Mouse (Mus musculus): ENCODE data around the gene Bbox1. TPM values are rescaled to one million over a fixed set of nuclear protein-coding genes. Genes with fewer than 3 reads are reported as not detected.

Gene Bbox1
- polyA plus RNA-seq, 2 experiments = 0.59 to 1.1 TPM

DNA sequence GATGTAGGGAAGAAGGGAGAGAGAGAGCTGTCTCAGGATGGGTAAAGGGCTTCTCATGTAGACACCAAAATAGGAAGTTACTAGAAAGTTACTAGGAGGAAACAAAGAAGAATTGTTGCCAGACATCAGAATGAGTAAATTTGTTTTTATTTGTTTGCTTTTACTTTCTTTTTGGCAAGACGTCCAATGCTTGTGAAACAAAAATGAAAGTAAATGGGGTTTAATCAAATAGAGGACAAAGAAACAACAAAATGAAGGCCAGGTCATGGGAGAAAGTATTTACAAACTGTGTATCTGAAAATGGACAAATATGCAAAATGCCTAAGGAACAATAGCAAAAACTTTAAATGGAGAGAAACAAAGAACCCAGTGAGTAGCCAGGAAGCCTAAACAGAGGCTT, 37.0 kb upstream of the Bbox1 start:
- Histone ChIP-seq H3K4me3 (replicated peaks; ENCODE audit: low read length) (no peak overlapping the region), H3K9ac (ENCODE audit: low read depth, low read length, severe bottlenecking) (no peak overlapping the region), H3K36me3 (ENCODE audit: control insufficient read depth, insufficient read depth, low read length) (no peaks in the 10 kb centered on the region), H3K4me2 (replicated peaks; ENCODE audit: low read depth, low read length, severe bottlenecking) (no peak overlapping the region), H3K9me3 (ENCODE audit: control insufficient read depth, low read length) (no peaks in the 10 kb centered on the region), H3K4me1 (ENCODE audit: control insufficient read depth, insufficient read depth, low read length) (peaks cover 3% of the 10 kb centered on the region; the same call in 1 of the 2 replicates), H3K27ac (replicated peaks; ENCODE audit: low read depth, low read length) (no peak overlapping the region), H3K27me3 (ENCODE audit: control insufficient read depth, insufficient read depth, low read length) (no peaks in the 10 kb centered on the region)
- DNase-seq (ENCODE audit: low spot score) (no peak), ATAC-seq (ENCODE audit: low FRiP score, low read depth) (no peak)
- no peak for TF ChIP-seq POLR2A (IDR thresholded peaks at IDR 0.05; ENCODE audit: borderline replicate concordance, extremely low read depth, insufficient read depth, insufficient read length)
- WGBS = 69% methylated on average over 1 of the region's 1 CpGs

DNA sequence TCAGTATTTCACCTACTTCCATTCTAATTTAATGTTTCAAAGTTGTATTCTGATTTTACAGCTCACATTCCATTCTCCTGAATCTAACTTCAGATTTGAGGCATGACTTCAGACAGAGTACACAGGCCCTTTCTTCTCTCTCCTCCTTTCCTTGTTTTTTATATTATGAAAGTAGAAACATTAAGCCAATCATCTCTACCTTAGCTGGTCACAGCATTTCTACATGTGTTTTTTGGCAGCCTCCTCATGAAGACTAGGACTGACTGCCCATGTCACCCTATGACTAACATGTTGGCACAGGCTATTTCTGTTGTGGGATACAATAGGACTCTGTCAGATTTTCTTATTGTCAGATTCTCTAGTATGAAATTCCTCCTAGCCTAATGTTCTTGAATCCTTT, 14.6 kb upstream of the Bbox1 start:
- no peak for TF ChIP-seq POLR2A (IDR thresholded peaks at IDR 0.05; ENCODE audit: borderline replicate concordance, extremely low read depth, insufficient read depth, insufficient read length)
- no peak for ATAC-seq (ENCODE audit: low FRiP score, low read depth)

DNA sequence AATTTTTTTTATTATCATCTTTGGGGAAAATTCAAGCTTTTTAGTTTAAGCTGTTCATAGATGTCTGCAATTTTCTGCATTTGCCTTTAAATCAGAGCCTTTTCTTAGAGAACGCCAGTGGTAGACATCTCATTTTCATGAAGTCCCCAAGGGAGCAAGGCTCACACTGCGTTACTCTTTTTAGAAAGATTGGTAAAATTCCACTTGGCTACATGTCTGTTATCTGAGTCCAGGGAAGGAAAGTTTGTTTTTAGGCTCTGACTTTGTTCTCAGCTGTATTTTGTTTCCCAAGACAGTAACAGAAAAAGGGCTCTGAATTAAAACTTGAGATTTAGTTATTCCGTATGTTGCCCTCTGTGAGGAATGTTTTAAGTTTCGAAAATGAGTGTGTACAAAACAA, 5.6 kb upstream of the Bbox1 start:
- no peak overlapping the region for H3K27ac ChIP-seq (replicated peaks; ENCODE audit: low read depth, low read length)
- no peak overlapping the region for H3K9ac ChIP-seq (ENCODE audit: low read depth, low read length, severe bottlenecking)
- ATAC-seq (ENCODE audit: low FRiP score, low read depth) = no peak
- 0 out of 2 replicates have a peak, but pooled peaks cover 3% of the 10 kb centered on the region for H3K4me1 ChIP-seq (ENCODE audit: control insufficient read depth, insufficient read depth, low read length)
- no peak for TF ChIP-seq POLR2A (IDR thresholded peaks at IDR 0.05; ENCODE audit: borderline replicate concordance, extremely low read depth, insufficient read depth, insufficient read length)
- DNase-seq (ENCODE audit: low spot score) = peak; percentile 41
- 66% methylated on average over 4 of the region's 4 CpGs for WGBS
- no peaks in the 10 kb centered on the region for H3K36me3 ChIP-seq (ENCODE audit: control insufficient read depth, insufficient read depth, low read length)
- H3K9me3 ChIP-seq (ENCODE audit: control insufficient read depth, low read length) = no peaks in the 10 kb centered on the region
- H3K4me3 ChIP-seq (replicated peaks; ENCODE audit: low read length) = no peak overlapping the region
- no peaks in the 10 kb centered on the region for H3K27me3 ChIP-seq (ENCODE audit: control insufficient read depth, insufficient read depth, low read length)
- H3K4me2 ChIP-seq (replicated peaks; ENCODE audit: low read depth, low read length, severe bottlenecking) = no peak overlapping the region

More for the DNA sequence above, 14.6 kb upstream of the Bbox1 start:
- H3K27me3 ChIP-seq (ENCODE audit: control insufficient read depth, insufficient read depth, low read length) = no peaks in the 10 kb centered on the region
- no peak for DNase-seq (ENCODE audit: low spot score)
- no peak overlapping the region for H3K4me2 ChIP-seq (replicated peaks; ENCODE audit: low read depth, low read length, severe bottlenecking)
- H3K36me3 ChIP-seq (ENCODE audit: control insufficient read depth, insufficient read depth, low read length) = no peaks in the 10 kb centered on the region
- H3K9me3 ChIP-seq (ENCODE audit: control insufficient read depth, low read length) = no peaks in the 10 kb centered on the region
- H3K27ac ChIP-seq (replicated peaks; ENCODE audit: low read depth, low read length) = no peak overlapping the region
- no peak overlapping the region for H3K9ac ChIP-seq (ENCODE audit: low read depth, low read length, severe bottlenecking)
- H3K4me3 ChIP-seq (replicated peaks; ENCODE audit: low read length) = no peak overlapping the region
- no peaks in the 10 kb centered on the region for H3K4me1 ChIP-seq (ENCODE audit: control insufficient read depth, insufficient read depth, low read length)

DNA sequence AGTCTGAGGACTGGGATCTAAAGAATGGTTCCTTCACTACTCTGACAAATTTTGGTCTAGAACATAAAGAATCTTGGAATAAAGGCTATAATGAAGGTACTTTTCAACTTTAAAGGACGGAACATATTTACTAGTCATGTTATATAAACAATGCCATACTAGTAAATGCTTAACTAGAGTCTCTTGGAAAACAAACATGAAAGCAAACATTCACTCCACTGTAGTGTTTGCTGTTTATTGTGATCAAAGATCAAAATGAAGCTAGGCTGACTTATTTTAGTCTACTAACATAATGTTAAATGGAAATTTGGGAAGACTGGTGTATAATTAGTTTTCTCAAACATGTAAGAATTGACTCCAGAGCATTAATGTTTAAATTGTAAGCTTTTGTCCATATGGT, 4.9 kb upstream of the Bbox1 start:
- H3K4me3 ChIP-seq (replicated peaks; ENCODE audit: low read length) = no peak overlapping the region
- ATAC-seq (ENCODE audit: low FRiP score, low read depth) = no peak
- TF ChIP-seq POLR2A (IDR thresholded peaks at IDR 0.05; ENCODE audit: borderline replicate concordance, extremely low read depth, insufficient read depth, insufficient read length) = no peak
- no peak for DNase-seq (ENCODE audit: low spot score)
- H3K36me3 ChIP-seq (ENCODE audit: control insufficient read depth, insufficient read depth, low read length) = no peaks in the 10 kb centered on the region
- H3K4me1 ChIP-seq (ENCODE audit: control insufficient read depth, insufficient read depth, low read length) = 0 out of 2 replicates have a peak, but pooled peaks cover 3% of the 10 kb centered on the region
- H3K9ac ChIP-seq (ENCODE audit: low read depth, low read length, severe bottlenecking) = no peak overlapping the region
- WGBS = 89% methylated on average over 1 of the region's 1 CpGs
- no peak overlapping the region for H3K4me2 ChIP-seq (replicated peaks; ENCODE audit: low read depth, low read length, severe bottlenecking)
- no peaks in the 10 kb centered on the region for H3K27me3 ChIP-seq (ENCODE audit: control insufficient read depth, insufficient read depth, low read length)
- H3K27ac ChIP-seq (replicated peaks; ENCODE audit: low read depth, low read length) = no peak overlapping the region
- H3K9me3 ChIP-seq (ENCODE audit: control insufficient read depth, low read length) = no peaks in the 10 kb centered on the region

DNA sequence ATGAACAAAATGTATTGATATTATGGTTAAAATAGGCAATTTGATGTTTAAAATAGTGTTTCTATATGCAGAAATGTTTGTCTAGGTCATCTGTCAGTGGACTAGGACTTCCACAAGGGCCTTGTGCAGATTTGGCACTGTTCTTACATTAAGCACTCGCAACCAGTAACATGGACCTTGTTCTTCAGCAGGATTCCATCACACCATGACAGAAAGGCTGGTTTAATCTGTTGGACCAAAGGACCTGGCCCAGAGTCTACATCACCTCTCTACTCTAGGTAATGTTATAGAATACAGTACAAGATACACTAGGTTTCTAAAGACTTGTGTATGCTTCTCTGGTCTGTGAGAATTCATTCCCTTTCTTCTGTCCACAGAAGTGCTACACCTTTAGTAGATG, 4.4 kb upstream of the Bbox1 start:
- DNase-seq (ENCODE audit: low spot score) (no peak), ATAC-seq (ENCODE audit: low FRiP score, low read depth) (no peak)
- 90% methylated on average over 1 of the region's 1 CpGs for WGBS

More for the DNA sequence above, 4.4 kb upstream of the Bbox1 start:
- Histone ChIP-seq H3K4me1 (ENCODE audit: control insufficient read depth, insufficient read depth, low read length) (peaks cover 4% of the 10 kb centered on the region; the same call in 1 of the 2 replicates), H3K36me3 (ENCODE audit: control insufficient read depth, insufficient read depth, low read length) (no peaks in the 10 kb centered on the region), H3K4me2 (replicated peaks; ENCODE audit: low read depth, low read length, severe bottlenecking) (no peak overlapping the region), H3K27me3 (ENCODE audit: control insufficient read depth, insufficient read depth, low read length) (no peaks in the 10 kb centered on the region), H3K9ac (ENCODE audit: low read depth, low read length, severe bottlenecking) (no peak overlapping the region), H3K9me3 (ENCODE audit: control insufficient read depth, low read length) (no peaks in the 10 kb centered on the region), H3K27ac (replicated peaks; ENCODE audit: low read depth, low read length) (no peak overlapping the region), H3K4me3 (replicated peaks; ENCODE audit: low read length) (no peak overlapping the region)
- no peak for TF ChIP-seq POLR2A (IDR thresholded peaks at IDR 0.05; ENCODE audit: borderline replicate concordance, extremely low read depth, insufficient read depth, insufficient read length)

Measured in limb, embryonic 14.5 days (tissue).